Mouse (Mus musculus): ENCODE measurements at regions not wholly inside any gene's neighbourhood (a gene's known extent, or its start where the extent isn't known, plus 50 kb on each side); places are given as distances from the start of the nearest gene placed in this dataset.

DNA sequence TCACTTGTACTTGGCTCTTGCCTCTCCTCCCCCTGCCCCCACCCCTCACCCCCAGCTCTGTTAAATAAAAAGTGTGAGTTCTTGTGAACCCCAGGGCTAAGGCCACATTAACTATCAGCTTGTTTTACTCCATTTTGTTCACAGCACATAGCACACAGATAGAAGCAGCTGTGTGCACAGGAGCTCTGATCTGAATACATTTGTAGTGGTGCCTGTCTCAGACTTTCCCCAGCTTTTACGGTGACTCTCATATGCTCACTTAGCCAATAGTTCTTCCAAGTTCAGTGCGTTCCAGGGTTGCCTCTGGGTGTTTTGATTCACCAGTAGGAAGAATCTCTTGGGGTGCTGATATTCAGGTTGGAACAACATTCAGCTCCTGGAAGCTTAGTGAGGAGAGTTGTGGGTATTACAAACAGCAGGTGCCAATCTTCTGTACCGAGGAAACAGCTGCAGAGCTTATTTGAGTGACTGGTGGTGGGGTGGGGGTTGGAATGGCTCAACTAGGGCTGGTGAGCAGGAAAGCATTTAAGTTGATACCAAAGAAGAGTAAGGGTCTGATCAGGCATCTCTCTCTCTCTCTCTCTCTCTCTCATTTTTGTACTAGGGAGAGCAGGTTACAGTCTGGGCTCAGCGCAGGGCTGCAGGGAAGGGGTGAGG is 51.7 kb upstream of the 4933402D24Rik start:
- no peak for TF ChIP-seq CTCF (IDR thresholded peaks at IDR 0.05; ENCODE audit: control insufficient read depth, insufficient read depth, low read length)
- no peak for TF ChIP-seq POLR2A (IDR thresholded peaks at IDR 0.05; ENCODE audit: borderline replicate concordance, control insufficient read depth, low read depth, low read length)

Data from bone marrow, adult 2 months (tissue).